Mouse (Mus musculus) bone marrow, adult 2 months (tissue): Measurements from ENCODE around the gene Olfr750.

Experiments used
- CTCF ChIP-seq: fragments of 200-500 bp; IDR thresholded peaks from 2 replicates; pipeline ENCODE4 v1.5.1; 2011; ENCODE audit warnings: low read length, control low read depth; ENCODE audit not compliant: control insufficient read depth, insufficient read depth
- POLR2A ChIP-seq: fragments of 200-500 bp; IDR thresholded peaks from 2 replicates; pipeline ENCODE4 v1.6.1; 2011; ENCODE audit warnings: low read depth, mild to moderate bottlenecking, control low read depth, low read length, borderline replicate concordance; ENCODE audit not compliant: control insufficient read depth

GRCm38 (mm10) chr14:51035206-51035605, 39.0 kb downstream of the Olfr750 start:
- TF ChIP-seq POLR2A, result no peak
- TF ChIP-seq CTCF, result no peak
